Mouse (Mus musculus): ENCODE measurements at regions not wholly inside any gene's neighbourhood (a gene's known extent, or its start where the extent isn't known, plus 50 kb on each side); places are given as distances from the start of the nearest gene placed in this dataset.
"Not testable (repeated sequence)": the region's sequence is repeated elsewhere in the genome, so short reads cannot be mapped to it uniquely, and the experiment has no call there.

- DNase-seq (ENCODE audit: low spot score in 2 of 2): no peak
These were observed 79.0 kb downstream of the Casp12 start for GRCm38 (mm10) chr9:5424236-5424635.

DNA sequence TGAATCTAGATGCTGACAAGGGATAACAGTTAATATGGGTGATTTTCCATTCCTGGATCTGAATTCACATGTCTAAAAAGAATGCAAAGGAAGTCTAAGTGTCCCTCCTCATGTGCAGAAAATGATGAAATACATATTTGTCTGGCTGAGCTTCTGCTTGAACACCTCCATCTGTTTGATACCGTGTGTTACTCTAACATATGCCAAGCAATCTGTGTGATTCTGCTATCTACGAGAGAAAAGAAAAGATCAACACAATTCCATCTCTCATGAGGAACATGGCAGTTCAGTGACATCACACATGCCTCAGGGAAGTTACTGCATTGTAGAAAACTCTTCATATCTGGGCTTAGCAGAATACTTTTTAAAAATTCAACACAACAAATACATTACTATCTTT lies 103.0 kb downstream of the Casp12 start:
- peak in 1 of 2 experiments; percentile 22 for DNase-seq (ENCODE audit: low spot score in 2 of 2)

DNA sequence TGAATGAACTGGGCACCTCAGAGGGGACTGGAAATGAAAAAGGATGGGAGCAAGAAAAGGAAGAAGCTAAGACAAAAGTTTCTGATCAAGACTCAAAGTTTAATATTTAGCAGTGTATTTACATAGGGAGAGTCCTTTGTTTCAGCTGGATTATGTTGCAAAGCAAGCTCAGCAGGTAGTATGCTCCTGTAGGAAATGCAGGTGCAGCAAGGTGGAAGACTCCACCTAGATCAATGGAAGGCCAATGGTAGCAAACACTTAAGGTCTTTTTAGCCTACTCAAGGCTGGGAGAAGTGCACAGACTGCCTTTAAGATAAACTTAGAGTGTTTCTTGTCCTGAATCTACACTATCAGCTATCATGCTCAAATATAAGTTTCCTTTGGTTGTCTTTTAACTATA lies 111.4 kb downstream of the Casp12 start:
- DNase-seq (ENCODE audit: low spot score in 2 of 2): no peak

- DNase-seq (ENCODE audit: low spot score in 2 of 2): peak in 1 of 2 experiments; percentile 57
These were observed 126.8 kb downstream of the Casp12 start for GRCm38 (mm10) chr9:5472012-5472411.

GRCm38 (mm10) chr9:5474271-5474670 lies 129.0 kb downstream of the Casp12 start:
- no peak for DNase-seq (ENCODE audit: low spot score in 2 of 2)

GRCm38 (mm10) chr9:5485258-5485657 lies 140.0 kb downstream of the Casp12 start:
- no peak for DNase-seq (ENCODE audit: low spot score in 2 of 2)

DNA sequence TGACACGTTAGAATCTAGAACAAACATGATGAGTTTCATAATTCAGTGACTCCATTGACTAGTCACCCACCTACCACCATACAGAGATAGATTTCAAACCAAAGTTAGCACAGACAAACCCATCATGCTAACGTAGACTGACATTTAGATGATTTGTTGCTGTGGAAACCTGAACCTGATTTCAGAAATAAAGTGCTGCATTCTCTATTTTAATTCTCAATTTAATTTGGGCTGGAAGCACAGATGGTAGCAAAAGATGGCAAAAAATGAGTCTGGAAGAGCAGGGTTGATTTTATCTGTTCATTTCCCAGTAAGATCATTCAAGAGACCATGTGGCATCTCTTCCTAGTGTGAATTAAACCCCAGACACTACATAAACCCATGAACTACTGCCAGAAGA lies 151.6 kb downstream of the Casp12 start:
- peak in 1 of 2 experiments; percentile 73 for DNase-seq (ENCODE audit: low spot score in 2 of 2)

DNA sequence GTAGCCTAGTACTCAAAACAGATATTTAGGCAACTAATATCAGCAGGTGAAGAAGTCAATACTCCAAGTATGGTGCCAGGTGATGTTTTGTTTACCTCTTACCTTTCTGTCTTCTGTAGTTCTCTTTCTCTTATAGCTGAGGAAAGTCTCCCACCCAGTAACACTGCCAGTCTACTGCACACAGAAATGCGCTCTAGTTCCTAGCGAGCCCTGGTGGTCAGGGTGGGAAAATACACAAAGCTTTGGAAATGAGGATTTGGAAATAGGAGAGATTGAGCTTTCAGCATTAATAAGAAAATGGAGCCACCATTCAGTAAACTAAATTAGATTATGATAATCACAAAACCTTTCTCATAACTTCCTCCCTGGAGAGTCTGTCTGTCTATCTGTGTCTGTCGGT lies 153.1 kb downstream of the Casp12 start:
- no peak for DNase-seq (ENCODE audit: low spot score in 2 of 2)

DNA sequence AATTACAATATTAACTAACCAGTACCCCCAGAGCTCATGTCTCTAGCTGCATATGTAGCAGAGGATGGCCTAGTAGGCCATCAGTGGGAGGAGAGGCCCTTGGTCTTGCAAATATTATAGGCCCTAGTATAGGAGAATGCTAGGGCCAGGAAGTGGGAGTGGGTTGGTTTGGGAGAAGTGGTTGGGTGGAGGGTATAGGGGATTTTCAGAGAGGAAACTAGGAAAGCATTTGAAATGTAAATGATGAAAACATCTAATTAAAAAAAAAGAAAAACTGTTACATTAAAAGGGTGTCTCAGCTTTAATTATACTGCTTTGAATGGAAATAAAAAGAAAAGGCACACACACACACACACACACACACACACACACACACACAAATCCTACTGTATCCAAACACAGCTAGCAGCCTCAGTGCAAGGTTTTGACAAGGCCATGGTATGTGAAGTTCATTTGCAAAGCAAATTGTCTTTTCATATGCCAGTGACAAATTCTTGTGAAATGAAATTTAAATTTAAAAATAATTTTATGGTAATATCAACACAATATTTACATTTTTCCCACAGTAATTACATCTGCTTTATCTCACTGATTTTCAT lies 180.6 kb downstream of the Casp12 start:
- DNase-seq (ENCODE audit: low spot score in 2 of 2): no peak

DNA sequence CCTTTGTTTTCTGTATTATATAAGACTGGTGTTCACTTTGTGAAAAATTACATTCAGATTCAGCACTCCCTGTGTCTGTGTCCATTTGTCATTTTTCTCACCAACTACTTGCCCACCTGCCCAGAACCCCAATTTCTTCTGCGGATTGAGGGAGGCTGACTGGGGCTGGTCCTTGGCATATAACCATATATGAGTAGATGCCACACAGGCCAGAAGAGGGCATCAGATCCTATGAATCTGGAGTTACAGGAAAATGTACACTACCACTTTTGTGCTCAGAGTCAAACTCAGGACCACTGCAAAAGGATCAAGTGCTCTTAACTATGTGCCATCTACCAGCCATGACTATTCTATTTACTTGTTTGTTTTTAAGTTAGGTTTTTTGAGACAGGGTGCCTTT lies 197.4 kb downstream of the Casp12 start:
- no peak for DNase-seq (ENCODE audit: low spot score in 2 of 2)

GRCm38 (mm10) chr9:5575072-5575471 lies 229.8 kb downstream of the Casp12 start:
- DNase-seq (ENCODE audit: low spot score in 2 of 2): no peak

- DNase-seq (ENCODE audit: low spot score in 2 of 2): not testable (repeated sequence)
These were observed 232.9 kb downstream of the Casp12 start for GRCm38 (mm10) chr9:5578168-5578567.

DNA sequence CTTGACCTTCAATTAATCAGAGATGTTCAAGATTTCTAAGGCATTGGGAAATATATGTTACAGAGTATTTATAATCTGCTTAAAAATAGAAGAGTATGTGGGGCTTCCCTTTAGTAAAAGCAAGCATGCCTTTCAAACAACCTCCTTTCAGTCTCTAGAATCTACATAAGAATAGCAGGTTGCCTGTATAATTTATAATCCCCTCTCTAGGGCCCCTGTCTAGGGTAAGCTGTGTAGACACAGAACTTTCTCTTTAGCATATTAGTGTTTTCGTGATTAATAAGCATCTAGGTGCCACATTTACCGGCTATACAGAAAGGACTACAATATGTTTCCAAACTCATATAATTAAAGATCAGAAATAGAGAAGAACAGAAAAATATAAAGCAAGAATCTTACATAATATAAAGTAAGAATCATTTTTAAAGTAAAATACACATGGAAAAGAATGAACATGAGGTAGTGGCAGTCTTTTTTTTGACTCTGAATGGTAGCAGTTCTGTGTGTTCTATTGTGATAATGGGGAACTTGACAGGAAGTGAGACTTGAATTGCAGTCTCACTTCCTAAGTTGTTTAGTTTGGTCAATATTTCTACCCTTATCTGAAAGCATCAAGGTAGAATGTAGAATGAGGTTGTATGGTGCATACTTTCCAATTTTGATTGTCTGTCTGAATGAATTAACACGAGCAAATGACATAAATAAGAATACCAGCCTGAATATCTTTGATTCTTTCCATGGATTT lies 250.8 kb downstream of the Casp12 start:
- no peak for DNase-seq (ENCODE audit: low spot score in 2 of 2)

DNA sequence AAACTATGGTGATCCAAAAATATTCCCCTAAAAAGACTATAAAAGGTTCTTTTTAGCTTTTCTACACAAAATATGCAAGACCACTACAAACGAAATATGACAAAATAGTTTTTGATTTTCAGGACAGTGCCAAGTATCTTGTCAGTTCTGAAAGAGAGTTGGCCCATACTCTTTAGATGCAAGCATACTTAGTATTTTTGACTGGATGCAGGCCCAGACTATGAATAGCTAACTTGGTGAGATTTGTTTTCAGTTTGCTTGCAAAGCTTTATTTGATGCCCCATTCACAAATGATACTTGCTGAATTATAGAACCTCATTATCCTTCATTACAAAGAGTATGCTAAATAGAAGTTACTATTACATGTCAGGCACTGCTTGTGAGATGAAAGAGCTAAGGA lies 258.8 kb downstream of the Casp12 start:
- DNase-seq (ENCODE audit: low spot score in 2 of 2): no peak

- no peak for DNase-seq (ENCODE audit: low spot score in 2 of 2)
These were observed 259.8 kb downstream of the Casp12 start for GRCm38 (mm10) chr9:5605015-5605414.

DNA sequence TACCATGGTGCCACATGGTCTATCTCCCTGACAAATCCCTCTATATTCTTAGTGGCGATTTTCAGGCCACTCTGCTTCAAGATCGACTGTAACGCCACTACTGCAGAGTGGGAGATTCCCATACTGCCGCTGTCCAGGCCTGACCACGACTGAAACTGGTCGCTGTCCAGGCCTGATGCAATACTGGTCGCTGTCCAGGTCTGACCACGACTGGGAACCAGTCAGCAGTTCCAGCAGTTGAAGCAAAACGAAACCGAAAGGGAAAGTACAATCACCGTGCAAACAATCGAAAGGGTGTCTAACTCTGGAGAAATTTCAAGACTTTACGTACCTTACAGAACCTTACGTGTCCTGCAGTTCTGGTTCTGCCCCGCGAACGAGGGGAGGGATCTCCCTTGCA lies 271.5 kb downstream of the Casp12 start:
- no peak for DNase-seq (ENCODE audit: low spot score in 2 of 2)

DNA sequence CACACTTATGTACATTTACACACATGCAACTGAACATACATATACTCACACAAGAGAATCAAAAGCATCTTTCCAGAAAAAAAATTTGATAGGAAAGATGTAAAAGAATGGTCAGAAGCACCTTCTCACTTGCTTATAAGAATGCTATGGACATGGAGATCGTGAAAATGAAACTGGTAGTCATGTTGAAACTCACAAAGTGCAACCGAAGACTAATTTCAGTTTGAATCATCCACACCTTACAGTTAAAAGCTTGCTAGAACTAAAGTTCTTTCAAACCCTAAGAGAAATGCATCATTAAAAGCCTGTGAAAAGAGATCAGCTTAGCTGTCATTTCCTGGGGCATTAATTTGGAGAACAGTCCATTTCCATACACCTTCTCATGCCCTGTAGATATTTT lies 278.2 kb downstream of the Casp12 start:
- no peak for DNase-seq (ENCODE audit: low spot score in 2 of 2)

DNA sequence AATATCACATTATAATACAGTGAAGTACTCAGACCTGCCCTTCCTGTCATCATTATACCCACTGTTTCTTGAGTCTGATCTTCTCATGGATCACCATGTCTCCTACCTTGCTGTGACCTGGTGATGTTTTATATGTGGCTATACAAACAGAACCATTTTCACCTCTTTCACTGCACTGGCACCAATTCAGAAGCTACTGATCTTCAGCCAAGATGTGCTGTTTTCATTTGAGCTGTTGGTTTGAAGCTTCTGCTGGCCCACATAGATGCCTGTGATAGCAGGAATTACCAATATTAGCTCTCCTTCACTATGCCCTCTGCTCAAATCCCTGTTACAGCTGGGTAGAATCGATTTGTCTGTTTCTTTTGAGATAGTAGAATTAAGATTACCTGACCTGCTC lies 282.3 kb downstream of the Casp12 start:
- DNase-seq (ENCODE audit: low spot score in 2 of 2): no peak

DNA sequence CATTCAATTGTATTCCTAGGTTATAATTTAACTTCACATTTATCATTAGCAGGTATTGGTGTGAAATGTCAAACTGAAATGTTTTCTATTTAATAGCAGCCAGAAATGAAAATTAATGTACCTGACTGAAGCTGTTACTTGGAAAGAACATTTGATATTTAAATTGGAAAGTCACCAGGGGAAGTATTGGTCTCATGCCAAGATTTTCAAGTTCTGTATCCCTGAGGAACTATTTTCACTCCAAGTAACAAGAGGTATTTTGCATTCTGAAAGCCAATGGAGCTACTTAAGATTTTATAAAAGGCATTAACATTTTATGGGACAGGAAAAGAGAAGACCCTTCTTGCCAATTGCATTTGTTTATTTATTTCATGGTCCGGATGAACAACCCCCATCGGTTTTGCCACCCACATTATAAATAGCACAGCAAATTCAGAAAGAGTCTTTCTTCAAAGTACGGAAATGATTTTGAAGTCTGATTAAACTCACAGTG lies 289.3 kb downstream of the Casp12 start:
- no peak for DNase-seq (ENCODE audit: low spot score in 2 of 2)

- DNase-seq (ENCODE audit: low spot score in 2 of 2): peak in 1 of 2 experiments; percentile 57
These were observed 289.7 kb downstream of the Casp12 start for GRCm38 (mm10) chr9:5634969-5635368.

GRCm38 (mm10) chr9:5663886-5664285 lies 318.7 kb downstream of the Casp12 start:
- DNase-seq (ENCODE audit: low spot score in 2 of 2): no peak

DNA sequence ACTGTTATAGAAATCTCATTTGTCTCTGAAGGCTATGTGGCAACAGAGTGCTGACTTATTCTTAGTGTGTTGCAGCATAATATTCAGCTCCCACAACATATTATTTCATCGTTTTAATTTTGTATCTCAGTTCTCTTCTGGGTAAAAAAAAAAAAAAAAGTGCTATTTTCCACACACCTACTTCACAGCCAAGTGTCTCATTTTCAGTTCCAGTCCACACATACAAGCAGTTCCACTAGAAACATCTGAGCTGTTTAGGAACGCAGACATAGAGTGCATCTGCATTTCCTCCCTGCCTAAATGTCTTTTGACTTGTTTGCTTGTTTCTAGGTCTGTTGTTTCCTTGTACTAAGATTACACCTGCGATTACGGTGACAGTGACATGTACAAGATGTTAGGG lies 328.3 kb downstream of the Casp12 start:
- peak in 1 of 2 experiments; percentile 5 for DNase-seq (ENCODE audit: low spot score in 2 of 2)

DNA sequence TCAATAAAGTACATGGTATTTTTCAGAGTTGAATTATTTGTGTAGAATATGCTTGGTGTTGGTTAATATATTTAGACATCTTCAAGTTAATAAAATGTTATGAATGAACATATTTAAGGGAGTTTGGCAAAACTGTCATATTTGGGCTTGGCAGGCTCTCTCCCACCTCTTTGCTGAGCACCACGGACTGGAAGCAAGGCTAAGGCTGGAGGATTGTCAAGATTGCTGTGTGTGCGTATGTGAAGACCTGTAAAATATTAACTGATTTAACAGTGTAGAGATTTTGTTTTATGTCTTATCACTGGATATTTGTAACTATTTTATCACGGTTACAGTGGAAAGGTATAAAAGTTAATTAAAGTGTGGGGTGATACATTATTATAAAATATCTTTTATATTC lies 363.3 kb downstream of the Casp12 start:
- no peak for DNase-seq (ENCODE audit: low spot score in 2 of 2)
